Mouse (Mus musculus) liver, embryonic 14.5 days (tissue): Measurements from ENCODE around the gene Il1r1. TPM values are rescaled to one million over a fixed set of nuclear protein-coding genes. Genes with fewer than 3 reads are reported as not detected.

Source experiments
- ATAC-seq: fragments of 200-750 bp; cut with Nextera tagmentation; 2 replicates; pipeline ENCODE4 v1.8.0; 2017; ENCODE audit warnings: moderate number of reproducible peaks, mild to moderate bottlenecking, moderate library complexity; ENCODE audit not compliant: insufficient read depth
- DNase-seq, 3 experiments: peaks; one replicate each; pipeline ENCODE4 v3.0.0-alpha.2; 2012 to 2013; ENCODE audit warnings: low read depth in 3 of 3, low spot score in 3 of 3
- H3K27ac ChIP-seq: fragments of 300-500 bp; sonication (generic); 2 replicates; pipeline ENCODE4 v1.5.1; 2014; ENCODE audit warnings: moderate library complexity, mild to moderate bottlenecking, control low read depth, inconsistent platforms
- H3K27me3 ChIP-seq: fragments of 300-500 bp; sonication (generic); 2 replicates; pipeline ENCODE4 v1.6.1; 2014; ENCODE audit warnings: mild to moderate bottlenecking, low read length, moderate library complexity; ENCODE audit not compliant: control insufficient read depth, insufficient read depth
- H3K36me3 ChIP-seq: fragments of 300-500 bp; sonication (generic); replicated peaks from 2 replicates; pipeline ENCODE4 v1.6.1; 2014; ENCODE audit warnings: low read depth; ENCODE audit not compliant: control insufficient read depth, insufficient read depth
- H3K4me1 ChIP-seq, 2 experiments: fragments of 200-500 bp in 1 of 2; fragments of 300-500 bp in 1 of 2; sonication (generic) in 1 of 2; replicated peaks; 2 replicates each; pipeline ENCODE4 v1.6.1; 2012 to 2014; ENCODE audit warnings: antibody characterized with exemption in 1 of 2, inconsistent platforms in 1 of 2, low read length in 1 of 2; ENCODE audit not compliant: control insufficient read depth in 2 of 2, insufficient read depth in 2 of 2
- H3K4me2 ChIP-seq: fragments of 300-500 bp; sonication (generic); 2 replicates; pipeline ENCODE4 v1.6.1; 2014; ENCODE audit warnings: low read depth, mild to moderate bottlenecking, control low read depth, moderate library complexity
- H3K4me3 ChIP-seq, 2 experiments: fragments of 200-500 bp in 1 of 2; fragments of 300-500 bp in 1 of 2; sonication (generic) in 1 of 2; 2 replicates each; pipeline ENCODE4 v1.5.1; 2012 to 2014; ENCODE audit warnings: low read depth in 2 of 2, low read length in 2 of 2, mild to moderate bottlenecking in 2 of 2, control low read depth in 1 of 2, inconsistent platforms in 1 of 2, moderate library complexity in 1 of 2; ENCODE audit not compliant: insufficient read depth in 1 of 2
- H3K9ac ChIP-seq: fragments of 300-500 bp; sonication (generic); replicated peaks from 2 replicates; pipeline ENCODE4 v1.6.1; 2014; ENCODE audit warnings: mild to moderate bottlenecking, control low read depth, moderate library complexity
- H3K9me3 ChIP-seq: fragments of 300-500 bp; sonication (generic); 2 replicates; pipeline ENCODE4 v1.6.1; 2016; ENCODE audit warnings: low read length, mixed read lengths; ENCODE audit not compliant: control insufficient read depth
- CTCF ChIP-seq: IDR thresholded peaks from 2 replicates; pipeline ENCODE4 v1.5.1; 2016; ENCODE audit warnings: antibody characterized with exemption, low read depth, control low read depth
- EP300 ChIP-seq: IDR thresholded peaks from 2 replicates; pipeline ENCODE4 v1.6.1; 2016; ENCODE audit warnings: antibody characterized with exemption, low read depth
- WGBS: fragments of 180-500 bp; shearing (Covaris S2); extraction: QIAGEN DNeasy Blood & Tissue Kit; methylation state at CpG from one replicate; pipeline ENCODE4 v1.1.7; 2014; ENCODE audit not compliant: insufficient replicate concordance; 5-methylcytosine and 5-hydroxymethylcytosine counted together
- polyA plus RNA-seq, 2 experiments: library from polyadenylated mRNA; depleted of rRNA in 1 of 2; stranded (reverse) in 1 of 2; unstranded in 1 of 2; fragments of >200 nt; fragmentation: Nextera tagmentation in 1 of 2; extraction: Ambion mirVana in 1 of 2; gene quantifications; 2 replicates each; pipeline versions ENCODE4 v1.2.1 to v1.2.3; 2012 to 2014

The Il1r1 gene
- polyA plus RNA-seq, 2 experiments: 2.9 to 9.9 TPM

DNA sequence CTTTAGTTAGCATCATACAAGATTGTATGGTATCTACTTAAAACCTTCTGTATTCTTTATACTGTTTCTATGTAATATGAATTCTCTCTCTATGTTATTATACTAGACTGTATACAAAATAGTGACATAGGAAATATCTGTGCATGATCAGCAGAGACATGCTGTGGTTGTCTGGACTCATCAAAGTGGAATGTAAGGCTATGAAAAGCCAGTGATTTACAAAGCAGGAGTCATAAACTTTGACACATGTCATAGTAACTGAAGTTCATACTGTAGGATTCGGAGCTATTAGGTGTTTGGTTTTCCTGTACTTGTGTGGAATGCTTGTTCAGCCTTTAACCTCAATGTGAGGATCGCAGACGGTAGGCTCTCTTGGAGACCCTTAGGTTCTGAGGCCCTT is 8.7 kb downstream of the Il1r1 start:
- ATAC-seq (no peak), DNase-seq (no peak)
- 63% methylated on average over 3 of the region's 3 CpGs for WGBS
- H3K9ac ChIP-seq: no peak overlapping the region
- H3K4me1 ChIP-seq: peaks cover 24 to 44% of the 10 kb centered on the region in 2 experiments
- TF ChIP-seq CTCF: no peak
- TF ChIP-seq EP300: no peak
- H3K4me2 ChIP-seq: no peak overlapping the region
- H3K27ac ChIP-seq: no peak overlapping the region
- no peaks in the 10 kb centered on the region for H3K9me3 ChIP-seq
- no peaks in the 10 kb centered on the region for H3K27me3 ChIP-seq
- H3K4me3 ChIP-seq: no peak overlapping the region
- no peaks in the 10 kb centered on the region for H3K36me3 ChIP-seq

DNA sequence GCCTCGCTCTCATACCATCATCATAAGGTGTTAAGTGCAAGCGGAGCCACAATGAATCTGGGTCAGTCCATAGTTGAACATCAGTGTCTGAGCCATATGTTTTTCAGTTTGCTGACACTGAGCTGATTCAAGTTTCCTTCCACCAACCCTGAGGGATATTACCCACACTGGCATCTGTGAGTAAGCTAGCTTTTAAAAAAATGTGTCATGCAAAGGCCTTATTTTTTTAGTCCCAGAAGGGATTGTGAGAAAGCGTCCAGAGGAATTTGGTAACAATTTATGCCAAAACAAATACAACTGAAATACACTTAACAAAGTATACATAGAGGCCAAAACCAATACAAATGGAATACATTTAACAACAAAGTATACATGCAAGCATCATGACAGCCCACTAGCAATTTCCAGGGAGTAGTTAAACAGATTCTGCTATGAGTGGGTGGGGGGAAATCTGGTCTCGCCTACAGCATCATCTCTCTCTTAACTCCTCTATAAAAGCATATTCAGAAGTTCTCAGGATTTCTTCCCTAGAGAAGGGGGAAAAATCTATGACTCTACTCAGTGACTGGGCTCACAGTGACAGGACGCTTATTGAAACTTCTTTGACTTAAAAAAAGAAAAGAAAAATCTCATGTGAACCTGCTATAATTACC is 10.8 kb downstream of the Il1r1 start:
- no peak for DNase-seq
- WGBS: 58% methylated on average over 5 of the region's 5 CpGs

DNA sequence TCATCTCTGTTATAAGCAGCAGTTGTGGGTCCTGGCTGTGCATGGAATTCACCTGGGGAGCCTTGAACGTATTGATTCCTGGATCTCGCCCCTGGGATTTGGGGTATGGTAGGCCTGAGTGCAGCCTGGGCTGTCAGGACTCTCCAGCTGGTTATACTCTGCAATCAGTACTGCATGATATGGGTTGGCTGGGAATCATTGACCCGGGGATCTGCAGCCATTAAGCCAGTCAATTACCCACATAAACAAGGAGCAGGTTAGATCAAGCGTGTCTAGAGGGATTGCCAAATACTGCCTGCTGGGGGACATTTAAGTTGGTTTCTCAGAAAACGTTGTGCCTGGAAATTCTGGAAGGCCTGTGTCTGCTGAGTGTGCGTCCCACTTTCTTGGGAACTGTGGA is 11.8 kb downstream of the Il1r1 start:
- H3K27ac ChIP-seq: no peak overlapping the region
- WGBS: 61% methylated on average over 6 of the region's 6 CpGs
- no peak for ATAC-seq

More for the DNA sequence above, 10.8 kb downstream of the Il1r1 start:
- Histone ChIP-seq H3K9ac (no peak overlapping the region), H3K4me1 (peaks cover 4 to 25% of the 10 kb centered on the region in 2 experiments), H3K27ac (no peak overlapping the region), H3K4me2 (no peak overlapping the region), H3K27me3 (no peaks in the 10 kb centered on the region), H3K4me3 (no peak overlapping the region), H3K36me3 (no peaks in the 10 kb centered on the region), H3K9me3 (no peaks in the 10 kb centered on the region)
- ATAC-seq: no peak
- no peak for TF ChIP-seq CTCF
- no peak for TF ChIP-seq EP300

DNA sequence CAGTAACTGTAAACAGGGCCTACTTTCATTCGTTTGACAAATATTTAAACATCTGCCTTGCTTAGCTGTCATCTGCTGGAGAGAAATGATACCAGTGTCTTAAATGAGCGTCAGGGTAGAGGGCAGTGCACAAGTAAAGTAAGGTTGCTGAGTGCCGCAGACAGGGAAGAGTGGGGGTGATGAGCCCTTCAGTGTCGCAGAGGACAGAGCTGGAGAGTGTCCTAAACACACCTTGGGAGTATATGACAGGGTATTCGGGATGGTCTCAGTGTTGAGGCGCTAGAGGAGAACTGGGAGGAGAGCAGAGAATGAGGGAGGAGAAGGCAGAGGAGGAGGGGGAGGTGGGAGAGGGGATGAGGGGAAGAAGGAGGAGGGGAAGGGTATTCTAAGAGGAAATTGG is 12.2 kb downstream of the Il1r1 start:
- Histone ChIP-seq H3K9ac (no peak overlapping the region), H3K27me3 (no peaks in the 10 kb centered on the region), H3K4me2 (no peak overlapping the region), H3K36me3 (no peaks in the 10 kb centered on the region), H3K9me3 (no peaks in the 10 kb centered on the region), H3K4me1 (peaks cover 0 to 16% of the 10 kb centered on the region in 2 experiments; a peak in 2 of 4 replicates), H3K4me3 (no peak overlapping the region), H3K27ac (no peak overlapping the region)
- TF ChIP-seq CTCF: no peak
- no peak for TF ChIP-seq EP300
- DNase-seq (no peak), ATAC-seq (no peak)
- 54% methylated on average over 6 of the region's 6 CpGs for WGBS

More for the DNA sequence above, 11.8 kb downstream of the Il1r1 start:
- no peaks in the 10 kb centered on the region for H3K27me3 ChIP-seq
- H3K4me1 ChIP-seq: peaks cover 0 to 18% of the 10 kb centered on the region in 2 experiments; a peak in 2 of 4 replicates
- no peaks in the 10 kb centered on the region for H3K9me3 ChIP-seq
- H3K4me2 ChIP-seq: no peak overlapping the region
- no peak overlapping the region for H3K4me3 ChIP-seq
- TF ChIP-seq EP300 (no peak), CTCF (no peak)
- no peaks in the 10 kb centered on the region for H3K36me3 ChIP-seq
- no peak for DNase-seq
- H3K9ac ChIP-seq: no peak overlapping the region

DNA sequence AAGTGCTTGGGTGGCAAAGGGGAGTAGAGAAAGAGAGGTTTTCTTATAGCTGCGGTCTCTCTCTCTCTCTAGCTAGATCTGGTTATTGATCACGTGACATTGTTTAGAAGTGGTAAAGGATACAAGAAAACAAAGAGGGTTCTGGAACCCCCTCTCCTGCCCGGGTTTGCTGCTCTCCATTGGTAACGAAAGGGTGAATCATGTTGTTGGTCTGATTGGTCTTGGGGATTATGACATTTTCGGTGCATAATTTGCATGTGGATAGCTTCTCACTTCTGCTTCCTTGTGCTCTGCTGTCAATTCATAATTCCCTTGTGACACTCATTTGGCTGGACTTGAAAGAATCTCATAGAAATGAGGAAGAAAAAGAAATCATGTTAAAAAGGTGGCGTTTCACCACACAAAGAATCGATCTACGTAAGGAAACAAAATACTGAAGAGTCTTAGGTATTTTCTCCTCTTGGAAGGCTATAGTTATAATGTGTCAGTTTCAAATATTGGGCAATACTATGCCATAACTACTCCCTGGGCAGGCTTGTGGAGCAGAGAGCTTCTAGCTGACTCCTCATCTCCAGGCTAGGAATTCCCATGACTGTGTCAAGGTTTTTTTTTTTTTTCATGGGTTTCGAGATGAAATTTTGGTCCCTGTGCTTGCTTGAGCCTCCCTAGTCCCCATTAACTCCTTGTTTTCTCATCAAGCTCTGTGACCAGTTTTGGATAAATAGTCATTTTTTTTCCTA is 15.6 kb downstream of the Il1r1 start:
- no peak overlapping the region for H3K4me3 ChIP-seq
- no peak for DNase-seq
- no peak for ATAC-seq
- 0 out of 4 replicates have a peak, but pooled peaks cover 0 to 4% of the 10 kb centered on the region in 2 experiments for H3K4me1 ChIP-seq
- H3K27ac ChIP-seq: no peak overlapping the region
- 67% methylated on average over 9 of the region's 9 CpGs for WGBS
- H3K9me3 ChIP-seq: no peaks in the 10 kb centered on the region
- no peaks in the 10 kb centered on the region for H3K27me3 ChIP-seq
- H3K9ac ChIP-seq: no peak overlapping the region
- H3K4me2 ChIP-seq: no peak overlapping the region
- H3K36me3 ChIP-seq: no peaks in the 10 kb centered on the region
- no peak for TF ChIP-seq CTCF
- TF ChIP-seq EP300: no peak
